Mouse (Mus musculus) heart, postnatal 4 days (tissue): ENCODE data around the gene Pdia2. TPM values are rescaled to one million over a fixed set of nuclear protein-coding genes. Genes with fewer than 3 reads are reported as not detected.

Experiments used
- DNase-seq: peaks from one replicate; pipeline ENCODE4 v3.0.0; 2021
- total RNA-seq, 2 experiments: library from RNA; stranded (reverse); gene quantifications; 2 replicates each; pipeline ENCODE4 v1.2.3; 2021

The Pdia2 gene
- not detected for total RNA-seq

- no peak for DNase-seq
Measured at GRCm38 (mm10) chr17:26198892-26199291, at the start of gene Pdia2. Gene Pdia2 (minus strand): TSS chr17:26199087.

DNA sequence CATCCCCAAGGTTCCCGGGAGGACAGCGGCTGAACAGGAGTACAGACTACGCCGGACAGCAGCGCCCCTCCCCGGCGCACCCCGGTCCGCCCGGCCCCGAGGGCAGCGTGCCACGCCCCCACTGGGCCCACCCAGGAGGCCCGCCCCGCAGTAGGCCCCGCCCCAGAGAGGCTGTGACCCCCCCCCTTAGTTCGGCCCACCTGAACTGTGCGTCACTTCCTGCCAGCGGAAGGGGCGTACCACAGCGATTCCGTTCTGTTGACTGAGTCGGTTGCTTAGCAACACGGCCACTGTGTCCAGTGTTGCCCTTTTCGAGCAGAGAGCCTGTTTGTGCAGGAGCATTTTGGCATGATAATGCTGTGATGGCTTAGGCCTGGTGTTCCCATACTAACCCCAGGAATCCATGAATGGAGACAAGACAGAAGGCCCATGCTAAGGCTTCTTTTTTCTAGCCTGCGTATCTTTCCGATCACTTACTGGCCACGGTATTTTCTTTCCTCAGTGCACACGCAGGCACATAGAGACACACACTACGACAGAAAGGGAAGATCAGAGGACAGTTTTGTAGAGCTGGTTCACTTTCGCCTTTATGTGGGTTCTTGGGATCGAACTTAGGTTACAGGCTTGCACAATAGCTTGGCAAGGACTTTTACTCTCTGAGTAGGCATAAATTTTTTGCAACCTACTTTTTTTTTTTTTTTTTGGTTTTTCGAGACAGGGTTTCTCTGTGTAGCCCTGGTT is 45.4 kb upstream of the Pdia2 start, which contains the start of gene Fam234a:
TSS of gene Fam234a (minus strand) at position 142 of the 741 bp plus-strand sequence.
- peak; percentile 96 for DNase-seq

DNA sequence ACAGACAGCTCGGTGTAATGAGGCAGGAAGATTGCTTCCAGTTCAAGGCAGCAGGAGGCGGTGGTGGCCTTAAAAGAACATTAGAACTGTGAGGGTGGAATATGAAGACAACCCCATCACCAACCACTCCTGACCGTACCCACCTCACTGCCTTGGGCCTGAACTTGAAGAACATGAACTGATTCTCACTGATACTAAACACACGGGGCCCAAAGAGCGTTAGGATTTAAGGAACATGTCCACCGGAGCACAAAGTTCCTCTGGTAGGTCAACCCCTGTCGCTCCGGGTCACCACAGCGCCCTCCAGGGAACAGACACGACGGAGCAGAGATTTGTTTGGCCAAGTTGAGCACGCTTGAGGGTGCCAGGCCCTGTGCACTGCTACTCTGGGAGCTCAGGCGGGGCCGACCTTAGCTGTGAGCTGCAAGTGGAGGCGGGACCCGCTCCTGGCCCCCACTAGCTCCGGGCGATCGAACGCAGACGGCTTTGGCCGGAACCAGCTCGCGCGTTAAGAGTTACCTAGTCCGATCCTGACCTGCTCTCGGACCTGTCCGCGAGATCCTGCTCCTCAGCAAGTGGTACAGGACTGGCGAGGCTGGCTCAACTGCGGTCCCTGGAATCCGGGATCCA is 44.7 kb upstream of the Pdia2 start:
- DNase-seq = peak; percentile 77

GRCm38 (mm10) chr17:26240990-26241389 is 42.1 kb upstream of the Pdia2 start:
- no peak for DNase-seq

- DNase-seq = no peak
Measured at GRCm38 (mm10) chr17:26240120-26240790, 41.4 kb upstream of the Pdia2 start.

GRCm38 (mm10) chr17:26239551-26239950 is 40.7 kb upstream of the Pdia2 start:
- DNase-seq = no peak

DNA sequence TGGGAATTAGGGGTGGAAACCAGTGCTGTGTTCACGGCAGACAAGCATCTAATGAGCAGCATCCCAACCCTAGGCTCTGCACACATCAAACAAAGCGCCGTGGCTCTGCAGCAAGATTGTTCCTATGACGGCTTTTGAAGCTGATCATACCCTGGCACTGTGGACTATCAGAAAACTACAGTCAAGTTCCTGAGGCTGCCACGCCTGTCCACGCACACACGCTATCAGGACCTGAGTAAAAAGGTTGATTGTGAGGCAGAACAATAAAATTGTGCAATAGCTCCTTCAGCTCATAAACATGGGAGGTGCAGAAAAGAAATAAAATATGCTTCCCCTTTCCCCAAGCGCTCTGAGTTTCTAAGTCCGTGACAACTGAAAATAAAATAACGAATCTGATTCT is 38.8 kb upstream of the Pdia2 start:
- DNase-seq = no peak

GRCm38 (mm10) chr17:26235077-26235815 is 36.4 kb upstream of the Pdia2 start:
- DNase-seq = no peak

DNA sequence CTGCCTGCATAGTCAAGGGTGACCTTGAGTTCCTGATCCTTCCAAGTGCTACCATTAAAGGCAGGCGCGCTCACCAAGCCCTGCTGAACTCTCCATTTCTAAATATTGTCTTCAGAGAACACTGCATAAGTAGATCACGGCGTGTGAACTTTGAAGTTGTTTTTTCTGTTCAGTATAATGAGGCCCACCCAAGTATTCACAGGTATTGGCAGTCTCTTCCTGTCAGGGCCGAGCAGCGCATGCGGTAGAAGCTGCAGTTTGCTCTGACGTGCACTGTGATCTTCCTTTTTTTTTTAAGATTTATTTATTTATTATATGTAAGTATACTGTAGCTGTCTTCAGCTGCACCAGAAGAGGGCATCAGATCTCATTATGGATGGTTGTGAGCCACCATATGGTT is 35.5 kb upstream of the Pdia2 start:
- no peak for DNase-seq

DNA sequence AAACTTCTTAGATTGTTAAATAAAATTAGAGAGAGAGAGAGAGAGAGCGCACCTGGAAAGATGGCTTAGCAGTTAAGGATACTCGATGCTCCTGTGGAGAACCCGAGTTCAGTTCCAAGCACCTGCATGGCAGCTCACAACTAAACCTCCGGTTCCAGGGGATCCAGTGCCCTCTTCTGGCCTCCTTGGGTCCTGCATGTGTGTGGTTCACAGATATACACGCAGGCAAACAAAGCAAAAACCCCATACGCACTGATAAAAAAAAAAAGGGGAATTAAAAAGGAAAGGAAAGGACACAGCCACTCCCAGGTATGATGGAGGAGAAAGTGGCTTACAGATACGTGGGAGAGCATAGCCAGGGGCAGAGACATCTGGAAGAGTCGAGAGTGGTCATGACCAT is 34.0 kb upstream of the Pdia2 start:
- DNase-seq = no peak

- no peak for DNase-seq
Measured at GRCm38 (mm10) chr17:26231156-26231555, 32.3 kb upstream of the Pdia2 start.

GRCm38 (mm10) chr17:26229776-26230175 is 30.9 kb upstream of the Pdia2 start:
- DNase-seq = no peak

DNA sequence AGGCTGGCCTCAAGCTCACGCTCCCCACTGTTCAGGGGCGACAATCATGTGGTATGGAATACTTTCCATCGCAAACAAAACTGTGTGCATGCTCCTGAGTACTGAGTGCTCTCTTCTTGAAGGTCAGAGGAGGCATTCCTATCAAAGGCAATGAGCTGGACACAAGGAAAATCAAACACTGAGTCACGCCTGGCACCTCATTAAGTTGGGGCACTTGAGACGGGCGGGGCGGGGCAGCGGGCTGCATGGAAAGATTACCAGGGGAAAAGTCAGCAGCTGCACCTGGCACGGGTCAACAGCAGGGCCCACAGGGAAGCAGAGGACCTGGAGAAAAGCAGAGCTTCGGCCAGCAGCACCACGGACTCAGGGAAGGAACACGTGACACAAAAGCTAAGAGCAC is 26.3 kb upstream of the Pdia2 start:
- no peak for DNase-seq

DNA sequence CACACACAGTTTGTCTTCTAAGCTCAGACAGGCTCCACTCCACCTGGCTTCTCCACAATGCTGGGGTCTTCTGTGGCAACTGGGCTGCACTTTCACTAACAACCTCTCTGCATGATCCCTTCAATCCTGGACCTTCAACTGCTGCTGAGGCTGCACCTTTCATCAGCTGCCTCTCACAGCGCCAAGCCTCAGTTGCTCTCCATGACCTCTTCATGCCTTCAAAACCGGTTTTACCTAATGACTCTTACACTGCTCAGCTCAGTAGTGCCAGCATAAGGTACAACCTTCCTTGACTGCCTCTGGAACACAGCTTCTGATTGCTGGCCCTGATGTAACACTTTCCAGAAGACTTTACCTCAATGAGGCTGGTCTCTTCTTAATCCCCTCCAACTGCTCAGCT is 22.6 kb upstream of the Pdia2 start:
- DNase-seq = no peak

GRCm38 (mm10) chr17:26212681-26213080 is 13.8 kb upstream of the Pdia2 start:
- DNase-seq = no peak

- DNase-seq = no peak
Measured at GRCm38 (mm10) chr17:26212241-26212640, 13.4 kb upstream of the Pdia2 start.

DNA sequence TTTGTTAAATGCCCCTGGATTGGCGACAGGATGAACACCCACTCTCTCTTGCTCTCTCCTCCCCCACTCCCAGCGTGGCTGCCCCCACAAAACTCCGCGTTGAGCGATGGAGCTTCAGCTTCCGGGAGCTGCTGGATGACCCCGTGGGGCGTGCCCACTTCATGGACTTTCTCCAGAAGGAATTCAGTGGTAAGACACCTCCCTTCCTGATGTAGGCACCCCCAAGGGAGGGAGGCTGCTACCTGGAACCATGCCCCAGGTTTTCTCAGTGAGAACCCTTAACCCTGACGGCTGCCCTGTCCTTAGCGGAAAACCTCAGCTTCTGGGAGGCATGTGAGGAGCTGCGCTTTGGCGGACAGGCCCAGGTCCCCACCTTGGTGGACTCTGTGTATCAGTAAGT is 8.8 kb upstream of the Pdia2 start, which contains the start of gene Arhgdig:
TSS of gene Arhgdig (minus strand) at position 101 of the 400 bp plus-strand sequence.
- no peak for DNase-seq

DNA sequence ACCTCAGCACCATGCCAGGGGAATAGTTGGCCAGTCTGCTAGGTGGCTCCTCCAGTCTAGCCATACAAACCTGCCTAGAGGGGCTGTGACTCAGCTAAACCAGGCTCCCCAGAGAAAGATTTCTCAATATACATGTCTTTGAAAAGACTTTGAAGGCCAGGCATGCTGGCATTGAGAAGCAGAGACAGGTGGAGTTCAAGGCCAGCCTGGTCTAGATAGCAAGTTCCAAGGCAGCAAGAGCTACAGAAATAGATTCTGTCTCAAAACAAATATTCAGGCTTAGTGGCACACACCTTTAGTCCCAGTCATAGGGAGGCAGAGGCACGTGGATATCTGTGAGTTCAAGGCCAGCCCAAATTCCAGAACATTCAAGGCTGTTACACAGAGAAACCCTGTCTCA is 7.5 kb upstream of the Pdia2 start:
- DNase-seq = no peak

DNA sequence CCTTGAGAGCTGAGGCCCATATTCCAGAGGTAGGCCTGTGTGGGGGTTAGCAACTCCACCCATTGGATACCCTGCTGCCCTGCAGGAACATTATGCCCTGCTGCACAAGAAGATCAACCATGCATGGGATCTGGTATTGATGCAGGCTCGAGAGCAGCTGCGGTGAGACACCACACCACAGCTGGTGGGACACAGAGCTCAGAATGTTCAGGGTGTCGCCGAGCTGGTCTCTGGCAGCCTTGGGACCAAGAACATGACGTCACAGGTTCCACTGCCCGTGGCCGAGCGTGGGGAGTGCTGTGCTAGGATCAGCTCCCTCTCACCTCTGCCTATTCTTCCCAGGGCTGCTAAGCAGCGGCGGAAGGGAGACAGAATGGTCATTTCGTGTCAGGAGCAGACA is 5.9 kb upstream of the Pdia2 start:
- DNase-seq = no peak

- no peak for DNase-seq
Measured at GRCm38 (mm10) chr17:26203321-26203811, 4.5 kb upstream of the Pdia2 start.

- peak; percentile 42 for DNase-seq
Measured at GRCm38 (mm10) chr17:26202737-26203136, 3.9 kb upstream of the Pdia2 start, which contains the start of gene Rgs11. Gene Rgs11 (plus strand): TSS chr17:26202951.

- no peak for DNase-seq
Measured at GRCm38 (mm10) chr17:26201998-26202397, 3.1 kb upstream of the Pdia2 start.
